Mouse (Mus musculus) testis, adult 2 months (tissue): ENCODE data around the gene B3galt6.

Experiments
- CTCF ChIP-seq: fragments of 200-500 bp; IDR thresholded peaks from 2 replicates; pipeline ENCODE4 v1.5.1; 2012; ENCODE audit warnings: low read depth, mild to moderate bottlenecking, inconsistent platforms, low read length, moderate library complexity; ENCODE audit not compliant: control insufficient read depth, insufficient read depth, insufficient replicate concordance
- POLR2A ChIP-seq: fragments of 200-500 bp; IDR thresholded peaks from 2 replicates; pipeline ENCODE4 v1.6.1; 2012; ENCODE audit warnings: low read depth, mild to moderate bottlenecking, inconsistent platforms, low read length, moderate library complexity; ENCODE audit not compliant: control insufficient read depth

DNA sequence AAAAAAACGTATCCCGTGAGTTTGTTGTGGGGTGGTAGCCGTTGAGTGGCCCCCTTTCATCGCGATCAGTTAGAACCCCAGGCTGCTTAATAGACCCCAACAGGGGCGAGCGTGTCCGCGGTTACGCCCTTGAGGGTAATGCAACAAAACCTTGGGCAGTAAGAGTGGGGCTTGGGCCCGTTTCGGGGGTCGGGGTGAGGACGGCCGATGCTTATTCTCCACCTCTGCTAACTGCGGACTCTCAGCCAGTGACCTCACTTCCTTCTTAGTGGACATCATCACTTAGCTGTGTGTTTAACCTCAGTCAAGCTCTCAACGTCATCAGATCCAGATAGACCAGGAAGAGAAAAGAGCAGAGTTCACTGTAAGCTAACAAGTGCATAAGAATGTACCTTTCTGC is 48.2 kb downstream of the B3galt6 start:
- TF ChIP-seq POLR2A (no peak), CTCF (no peak)
